Mouse (Mus musculus) central nervous system, embryonic 11.5 days (tissue): ENCODE measurements around the gene Lgals3bp. TPM values are rescaled to one million over a fixed set of nuclear protein-coding genes. Genes with fewer than 3 reads are reported as not detected.

Experiments used
- polyA plus RNA-seq: library from polyadenylated mRNA; depleted of rRNA; stranded (reverse); fragments of >200 nt; gene quantifications from 2 replicates; pipeline ENCODE4 v1.2.3, GENCODE M21; 2012; rRNA removed

Gene Lgals3bp
- polyA plus RNA-seq, result 2.3 and 4.4 TPM in 2 replicates

DNA sequence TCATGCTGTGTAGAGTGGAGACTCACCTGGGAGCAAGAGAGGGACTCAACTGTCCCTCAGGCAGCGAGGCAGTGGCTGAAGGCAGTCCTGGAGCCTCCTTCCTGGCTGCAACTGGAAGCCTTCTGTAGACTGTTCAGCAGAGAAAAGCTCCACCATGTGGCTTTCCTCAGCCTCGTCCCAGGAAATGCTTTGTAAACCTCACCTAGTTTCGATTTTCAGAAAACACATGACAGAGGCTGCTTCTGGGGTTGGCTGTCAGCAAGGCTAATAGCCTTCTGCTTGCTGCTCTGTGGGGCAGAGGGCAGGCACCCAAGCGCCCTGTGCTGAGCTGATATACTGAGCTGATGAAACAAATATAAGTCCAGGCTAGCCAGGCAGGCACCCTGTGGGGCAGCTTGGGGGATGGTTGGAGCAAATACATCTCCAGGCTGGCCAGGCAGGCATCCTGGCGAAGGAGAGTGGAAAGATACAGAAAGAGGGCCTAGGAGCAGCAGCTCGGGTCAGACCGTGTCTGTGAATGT lies at the start of gene Lgals3bp:
Lgals3bp (minus strand) TSS at position 333 of the 521 bp plus-strand sequence.

GRCm38 (mm10) chr11:118427986-118428385 lies 26.1 kb upstream of the Lgals3bp start, which contains the start of gene C1qtnf1:
Gene C1qtnf1 (plus strand): TSS chr11:118428203.

DNA sequence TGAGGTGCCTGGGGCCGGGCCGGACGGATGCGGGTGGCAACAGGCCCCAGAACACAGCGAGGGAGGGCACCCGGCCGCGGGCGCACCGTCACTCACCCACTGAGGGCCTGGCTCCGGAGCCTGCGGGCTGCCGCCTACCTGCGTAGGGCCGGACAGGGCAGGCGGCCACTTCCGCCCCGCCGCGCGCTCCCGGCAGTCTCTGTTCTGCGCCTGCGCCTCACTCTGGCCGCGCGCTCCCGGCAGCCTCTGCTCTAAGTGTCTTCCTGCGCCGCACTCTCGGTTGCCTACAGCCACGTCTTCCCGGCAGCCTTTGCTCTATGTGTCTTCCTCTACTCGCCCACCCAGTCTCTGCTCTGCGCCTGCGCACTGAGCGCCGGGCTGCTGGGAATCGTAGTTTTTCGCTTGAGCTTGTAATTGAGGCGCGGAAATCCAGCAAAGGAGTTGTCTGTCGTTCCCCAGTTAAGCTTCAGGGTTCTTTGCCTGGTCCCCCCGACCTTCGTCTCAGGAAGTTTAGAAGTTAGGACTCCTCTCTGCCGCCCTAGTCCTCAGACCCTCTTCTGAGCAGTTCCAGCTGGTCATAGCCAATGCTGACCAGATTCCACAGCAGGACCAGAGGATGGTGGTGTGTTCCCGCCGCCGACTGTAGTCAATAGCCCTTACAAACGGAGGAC lies 17.1 kb upstream of the Lgals3bp start, which contains the start of gene Cant1:
Cant1 (minus strand) TSS at position 253 of the 671 bp plus-strand sequence.

DNA sequence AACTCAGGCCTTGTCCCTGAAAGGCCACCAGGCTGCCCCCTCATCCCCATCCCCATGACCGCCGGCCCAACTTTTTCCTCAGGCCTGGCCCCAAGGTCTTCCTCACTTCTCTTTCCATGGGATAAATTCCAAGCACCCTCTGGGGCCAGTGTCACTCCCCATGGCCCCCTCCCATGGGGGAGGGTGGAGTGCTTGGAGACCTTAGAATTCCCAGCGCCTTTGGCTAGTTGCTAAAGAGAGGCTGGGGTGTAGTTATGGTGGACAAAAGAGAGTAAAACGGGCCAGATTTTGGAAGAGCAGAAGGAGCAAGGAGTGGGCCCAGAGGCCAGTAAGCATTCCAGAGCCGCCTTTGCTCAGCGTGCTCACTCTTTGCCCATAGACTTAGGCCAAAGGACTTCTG lies 46.3 kb downstream of the Lgals3bp start, which contains the start of gene Timp2:
Timp2 (minus strand) TSS at position 101 of the 400 bp plus-strand sequence.

Other genes starting within 250 kb of the Lgals3bp start
- 22.7 and 23.1 TPM in 2 replicates for gene Cyth1, start 153.5 kb downstream of the Lgals3bp start, polyA plus RNA-seq
- gene Usp36, start 111.8 kb downstream of the Lgals3bp start, polyA plus RNA-seq, result 18.2 and 19.4 TPM in 2 replicates
- 0.41 and 0.77 TPM in 2 replicates for gene Cep295nl, start 59.6 kb downstream of the Lgals3bp start, polyA plus RNA-seq
- gene Timp2, start 46.4 kb downstream of the Lgals3bp start, polyA plus RNA-seq, result 33.5 and 56.2 TPM in 2 replicates
- 31.5 and 31.8 TPM in 2 replicates for gene Cant1, start 17.0 kb upstream of the Lgals3bp start, polyA plus RNA-seq
- gene C1qtnf1, start 26.1 kb upstream of the Lgals3bp start, polyA plus RNA-seq, result 2.0 and 3.7 TPM in 2 replicates
- gene Engase, start 74.7 kb upstream of the Lgals3bp start, polyA plus RNA-seq, result 7.0 and 7.8 TPM in 2 replicates